Mouse (Mus musculus) lung, postnatal 0 days (tissue): ENCODE measurements around the gene Pigyl. TPM values are rescaled to one million over a fixed set of nuclear protein-coding genes. Genes with fewer than 3 reads are reported as not detected.
A peak's percentile ranks its signal among the peaks of the same experiment; 100 is the strongest.

ENCODE experiments used
- ATAC-seq: fragments of 200-750 bp; cut with Nextera tagmentation; 2 replicates; pipeline ENCODE4 v1.8.0; 2017; ENCODE audit warnings: moderate library complexity
- DNase-seq: peaks from one replicate; pipeline ENCODE4 v3.0.0-alpha.2; 2016; ENCODE audit warnings: low spot score
- H3K27ac ChIP-seq: fragments of 300-500 bp; sonication (generic); 2 replicates; pipeline ENCODE4 v1.5.1; 2014; ENCODE audit warnings: antibody characterized with exemption, mild to moderate bottlenecking, low read length, mixed read lengths
- H3K27me3 ChIP-seq: fragments of 300-500 bp; sonication (generic); replicated peaks from 2 replicates; pipeline ENCODE4 v1.6.1; 2014; ENCODE audit warnings: low read length, mixed read lengths; ENCODE audit not compliant: insufficient read depth
- H3K36me3 ChIP-seq: fragments of 300-500 bp; sonication (generic); 2 replicates; pipeline ENCODE4 v1.6.1; 2014; ENCODE audit warnings: low read length, mixed read lengths; ENCODE audit not compliant: insufficient read depth
- H3K4me1 ChIP-seq: fragments of 300-500 bp; sonication (generic); 2 replicates; pipeline ENCODE4 v1.6.1; 2014; ENCODE audit warnings: antibody characterized with exemption, low read depth, low read length, mixed read lengths; ENCODE audit not compliant: insufficient read depth
- H3K4me2 ChIP-seq: fragments of 300-500 bp; sonication (generic); replicated peaks from 2 replicates; pipeline ENCODE4 v1.6.1; 2014; ENCODE audit warnings: low read depth, mild to moderate bottlenecking, low read length, moderate library complexity, mixed read lengths
- H3K4me3 ChIP-seq: fragments of 300-500 bp; sonication (generic); 2 replicates; pipeline ENCODE4 v1.5.1; 2014; ENCODE audit warnings: low read depth, low read length
- H3K9ac ChIP-seq: fragments of 300-500 bp; sonication (generic); replicated peaks from 2 replicates; pipeline ENCODE4 v1.6.1; 2014; ENCODE audit warnings: low read depth, mild to moderate bottlenecking
- H3K9me3 ChIP-seq: fragments of 300-500 bp; sonication (generic); 2 replicates; pipeline ENCODE4 v1.6.1; 2016; ENCODE audit warnings: low read length, mixed read lengths
- CTCF ChIP-seq: IDR thresholded peaks from 2 replicates; pipeline ENCODE4 v1.5.1; 2016; ENCODE audit warnings: antibody characterized with exemption, mild to moderate bottlenecking
- EP300 ChIP-seq: IDR thresholded peaks from 2 replicates; pipeline ENCODE4 v1.6.1; 2016; ENCODE audit warnings: antibody characterized with exemption, mild to moderate bottlenecking, control low read depth
- WGBS: fragments of 180-500 bp; shearing (Covaris S2); extraction: QIAGEN DNeasy Blood & Tissue Kit; methylation state at CpG from one replicate; pipeline ENCODE4 v1.1.7; 2014; 5-methylcytosine and 5-hydroxymethylcytosine counted together
- polyA plus RNA-seq: library from polyadenylated mRNA; unstranded; fragments of >200 nt; fragmentation: Nextera tagmentation; extraction: Ambion mirVana; gene quantifications from 2 replicates; pipeline ENCODE4 v1.2.1, GENCODE M21; 2015

The Pigyl gene
- polyA plus RNA-seq, 1 experiment from 2014 or later = 112 TPM

DNA sequence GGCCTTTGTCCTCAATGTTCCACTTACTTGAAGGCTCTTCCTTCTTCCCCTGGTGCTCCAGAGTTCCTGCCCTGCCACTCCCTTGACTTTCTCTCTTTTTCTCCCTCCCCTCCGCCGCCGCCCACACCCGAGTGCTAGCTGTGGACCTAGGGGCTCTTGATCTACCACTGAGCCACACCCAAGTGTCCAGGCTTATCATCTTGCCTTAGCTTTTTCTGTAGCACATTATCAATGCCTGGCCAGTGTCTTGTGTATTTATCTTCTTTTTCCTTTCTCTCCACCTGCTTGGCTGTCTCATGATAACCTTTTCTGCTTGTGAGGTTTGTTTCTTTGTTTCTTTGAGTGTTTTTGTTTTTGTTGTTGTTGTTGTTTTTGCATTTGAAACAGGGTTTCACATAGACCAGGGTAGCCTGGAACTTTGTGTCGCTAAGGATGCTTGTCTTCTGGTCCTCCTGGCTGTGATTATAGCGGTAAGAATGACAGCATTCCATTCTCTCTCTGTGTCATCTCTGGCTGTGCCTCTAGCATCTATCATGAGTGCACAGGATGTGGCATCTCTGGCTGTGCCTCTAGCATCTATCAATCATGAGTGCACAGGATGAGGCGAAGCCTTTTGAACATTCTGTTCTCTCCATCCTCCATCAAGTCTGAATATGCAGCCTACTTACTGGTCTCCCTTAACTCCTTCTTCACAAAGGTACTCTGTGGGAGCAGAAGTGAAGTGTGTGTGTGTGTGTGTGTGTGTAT, 20.8 kb upstream of the Pigyl start, which contains the start of gene Acp5:
TSS of gene Acp5 (minus strand) at position 68 of the 747 bp plus-strand sequence.
- ATAC-seq = no peak
- Histone ChIP-seq H3K4me3 (no peak within 1 kb of the TSS), H3K9ac (no peak within 1 kb of the TSS), H3K27ac (no peak within 1 kb of the TSS), H3K36me3 (no peaks in the 10 kb centered on the region), H3K4me2 (no peak within 1 kb of the TSS), H3K4me1 (peaks cover 6% of the 10 kb centered on the region; the same call in 1 of the 2 replicates), H3K27me3 (no peaks in the 10 kb centered on the region), H3K9me3 (no peaks in the 10 kb centered on the region)
- DNase-seq = no peak
- WGBS = 69% methylated on average over 7 of the region's 7 CpGs
- TF ChIP-seq EP300 (no peak), CTCF (no peak)

DNA sequence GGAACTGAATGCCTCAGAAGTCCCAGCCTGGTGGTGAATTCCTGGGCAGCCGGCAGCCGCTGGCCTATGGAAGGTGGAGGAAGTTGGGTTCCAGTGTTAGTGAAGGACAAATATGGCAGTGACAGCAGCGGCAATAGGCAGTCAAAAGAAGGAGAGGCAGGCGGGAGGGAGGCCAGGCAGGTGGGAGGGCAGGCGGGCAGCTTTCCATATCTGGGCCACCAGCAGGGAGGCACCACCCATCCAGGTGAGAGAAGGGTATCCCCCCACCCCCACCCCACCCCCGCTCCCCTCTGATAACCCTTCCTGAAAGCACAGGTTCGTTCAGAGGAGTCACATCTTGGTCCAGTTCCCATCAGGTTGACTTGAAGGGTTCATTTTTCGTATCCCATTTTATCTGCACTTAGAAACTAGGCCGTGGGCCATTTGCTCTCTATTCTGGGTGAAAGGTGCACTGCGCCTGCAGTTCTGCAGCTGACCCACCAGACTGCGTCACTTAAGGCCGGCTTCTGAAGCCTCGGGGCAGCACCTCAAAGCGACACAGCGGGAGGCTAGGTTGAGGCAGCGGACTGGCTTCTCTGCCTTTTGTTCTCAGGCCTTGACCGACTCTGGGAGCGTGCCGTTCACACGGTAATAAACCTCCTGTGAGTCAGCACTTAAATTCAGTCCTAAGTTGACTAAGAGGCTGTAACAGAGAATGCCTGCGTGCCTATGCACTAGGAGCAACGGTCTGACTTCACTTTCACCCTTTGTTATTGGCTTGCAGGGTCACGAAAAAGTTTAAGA, 19.7 kb upstream of the Pigyl start:
- WGBS = 27% methylated on average over 23 of the region's 23 CpGs
- no peak overlapping the region for H3K9ac ChIP-seq
- H3K4me2 ChIP-seq = no peak overlapping the region
- ATAC-seq (no peak), DNase-seq (no peak)
- TF ChIP-seq EP300 (no peak), CTCF (no peak)
- no peaks in the 10 kb centered on the region for H3K9me3 ChIP-seq
- H3K27me3 ChIP-seq = no peaks in the 10 kb centered on the region
- no peak overlapping the region for H3K4me3 ChIP-seq
- H3K36me3 ChIP-seq = no peaks in the 10 kb centered on the region
- H3K4me1 ChIP-seq = no peaks in the 10 kb centered on the region
- H3K27ac ChIP-seq = no peak overlapping the region

DNA sequence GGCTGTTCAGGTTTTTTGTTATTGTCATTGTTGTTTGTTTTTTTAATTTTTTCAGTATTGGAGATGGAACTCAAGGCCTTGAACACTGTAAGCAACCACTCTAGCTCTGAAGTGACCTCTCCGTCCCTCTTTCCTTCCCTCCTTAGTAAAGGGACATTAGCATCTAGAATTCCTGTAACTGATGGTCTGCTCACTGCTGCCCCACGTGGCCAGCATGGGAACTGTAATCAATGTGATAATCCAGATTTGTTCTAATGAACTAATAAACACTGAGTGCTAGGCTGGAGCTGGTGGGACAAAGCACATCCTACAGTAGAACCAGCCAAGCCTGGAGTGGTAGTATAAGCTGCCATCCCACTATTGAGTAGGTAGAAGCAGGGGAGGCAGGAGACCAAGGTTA, 18.2 kb upstream of the Pigyl start:
- peak; percentile 88 for TF ChIP-seq CTCF
- TF ChIP-seq EP300 = no peak
- ATAC-seq (no peak), DNase-seq (no peak)
- Histone ChIP-seq H3K9ac (no peak overlapping the region), H3K36me3 (no peaks in the 10 kb centered on the region), H3K4me3 (no peak overlapping the region), H3K9me3 (no peaks in the 10 kb centered on the region), H3K27me3 (no peaks in the 10 kb centered on the region), H3K4me2 (no peak overlapping the region), H3K27ac (no peak overlapping the region), H3K4me1 (no peaks in the 10 kb centered on the region)
- WGBS = 19% methylated on average over 2 of the region's 2 CpGs

DNA sequence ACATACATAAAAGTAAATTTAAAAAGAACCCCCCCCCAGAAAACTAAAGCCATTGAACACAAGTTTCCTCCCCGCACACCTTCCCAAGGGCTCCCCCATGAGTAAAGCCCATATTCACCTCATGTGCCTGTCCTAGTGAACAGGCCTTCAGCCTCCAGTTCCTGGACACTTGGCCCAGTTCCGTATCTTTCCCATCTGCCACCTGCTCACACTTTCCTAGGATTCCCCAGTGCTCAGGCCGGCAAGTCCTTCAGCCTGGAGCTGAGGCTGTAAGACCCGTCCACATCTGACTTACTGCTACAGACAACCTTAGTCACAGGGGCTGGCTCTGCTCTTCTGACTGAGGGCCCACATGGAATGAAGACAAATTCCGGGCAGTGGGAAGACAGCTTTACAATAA, 16.9 kb upstream of the Pigyl start:
- Histone ChIP-seq H3K36me3 (no peaks in the 10 kb centered on the region), H3K27me3 (no peaks in the 10 kb centered on the region), H3K9me3 (no peaks in the 10 kb centered on the region), H3K4me3 (no peak overlapping the region), H3K9ac (no peak overlapping the region), H3K27ac (no peak overlapping the region), H3K4me2 (no peak overlapping the region), H3K4me1 (no peaks in the 10 kb centered on the region)
- TF ChIP-seq EP300 (no peak), CTCF (no peak)
- ATAC-seq = no peak
- DNase-seq = no peak
- 82% methylated on average over 5 of the region's 5 CpGs for WGBS

DNA sequence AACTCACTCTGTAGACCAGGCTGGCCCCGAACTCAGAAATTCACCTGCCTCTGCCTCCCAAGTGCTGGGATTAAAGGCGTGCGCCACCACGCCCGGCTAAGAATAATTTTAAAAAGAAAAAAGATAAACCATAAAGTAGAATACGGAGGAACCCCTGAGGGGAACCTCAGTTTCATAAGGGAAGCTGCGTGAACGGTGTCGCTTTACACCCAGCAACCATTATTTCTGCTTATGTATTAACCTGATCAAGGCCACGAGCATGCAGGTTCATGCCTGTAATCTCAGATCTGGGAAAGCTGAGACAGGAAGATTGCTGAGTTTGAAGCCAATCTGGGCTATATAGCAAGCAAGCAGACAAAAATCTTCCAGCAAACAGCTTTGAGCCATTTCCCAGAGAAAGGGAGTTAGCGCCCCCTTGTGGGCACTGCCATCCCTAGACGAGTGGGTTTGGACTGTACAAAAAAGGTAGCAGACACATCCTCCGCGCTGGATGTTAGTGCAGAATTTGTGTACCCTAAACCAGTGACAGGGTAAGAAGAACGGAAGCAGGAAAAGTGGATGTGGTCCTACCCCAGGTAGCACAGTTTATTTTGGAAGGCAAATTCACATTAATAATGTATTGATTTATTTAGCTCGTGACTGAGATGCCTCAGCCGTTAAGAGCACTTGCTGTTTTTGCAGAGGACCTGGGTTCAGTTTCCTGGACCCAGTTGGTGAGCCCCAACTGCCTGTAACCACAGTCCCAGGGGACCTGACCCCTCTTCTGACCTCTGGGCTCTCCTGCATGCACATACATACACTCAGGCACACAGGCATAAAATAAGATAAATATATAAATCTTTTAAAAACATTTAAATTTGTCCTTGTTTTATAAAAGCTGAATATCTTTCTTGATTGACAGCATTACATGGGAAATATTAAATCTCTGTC, 13.3 kb upstream of the Pigyl start:
- ATAC-seq (peak; percentile 54), DNase-seq (peak; percentile 86)
- Histone ChIP-seq H3K27ac (no peak overlapping the region), H3K27me3 (no peaks in the 10 kb centered on the region), H3K4me1 (no peaks in the 10 kb centered on the region), H3K36me3 (no peaks in the 10 kb centered on the region), H3K4me2 (no peak overlapping the region), H3K4me3 (no peak overlapping the region), H3K9ac (no peak overlapping the region), H3K9me3 (no peaks in the 10 kb centered on the region)
- 48% methylated on average over 17 of the region's 17 CpGs for WGBS
- TF ChIP-seq CTCF = peak; percentile 96
- TF ChIP-seq EP300 = no peak
